Mouse (Mus musculus) monocyte, adult 2 months (primary cell): ENCODE measurements around the gene Pi4k2a.

Source experiments
- DNase-seq, 2 experiments: peaks; one replicate each; pipeline ENCODE4 v3.0.0; 2022; ENCODE audit warnings: low spot score in 2 of 2, low read depth in 1 of 2

Gene Pi4k2a

GRCm38 (mm10) chr19:42130294-42130606, 40.0 kb downstream of the Pi4k2a start:
- no peak for DNase-seq

- DNase-seq: peak in 1 of 2 experiments; percentile 47
Measured at GRCm38 (mm10) chr19:42131101-42131500, 40.8 kb downstream of the Pi4k2a start.

- DNase-seq: no peak
Measured at GRCm38 (mm10) chr19:42135070-42135469, 44.8 kb downstream of the Pi4k2a start.

GRCm38 (mm10) chr19:42136126-42136525, 45.9 kb downstream of the Pi4k2a start:
- DNase-seq: no peak

GRCm38 (mm10) chr19:42137167-42137672, 47.0 kb downstream of the Pi4k2a start:
- no peak for DNase-seq

- DNase-seq: no peak
Measured at GRCm38 (mm10) chr19:42138517-42139285, 48.4 kb downstream of the Pi4k2a start.

- DNase-seq: no peak
Measured at GRCm38 (mm10) chr19:42139724-42140517, 49.7 kb downstream of the Pi4k2a start.

GRCm38 (mm10) chr19:42141998-42142397, 51.7 kb downstream of the Pi4k2a start:
- DNase-seq: no peak

GRCm38 (mm10) chr19:42142757-42143156, 52.5 kb downstream of the Pi4k2a start:
- no peak for DNase-seq

- no peak for DNase-seq
Measured at GRCm38 (mm10) chr19:42144067-42144466, 53.8 kb downstream of the Pi4k2a start.

- peak in 1 of 2 experiments; percentile 66 for DNase-seq
Measured at GRCm38 (mm10) chr19:42144541-42145167, 54.4 kb downstream of the Pi4k2a start.

GRCm38 (mm10) chr19:42145210-42145609, 54.9 kb downstream of the Pi4k2a start:
- DNase-seq: no peak

- no peak for DNase-seq
Measured at GRCm38 (mm10) chr19:42145731-42146130, 55.5 kb downstream of the Pi4k2a start.

GRCm38 (mm10) chr19:42146276-42147010, 56.2 kb downstream of the Pi4k2a start:
- no peak for DNase-seq

- no peak for DNase-seq
Measured at GRCm38 (mm10) chr19:42147170-42147768, 57.0 kb downstream of the Pi4k2a start, which contains the start of gene Marveld1. TSS of gene Marveld1 (plus strand) at chr19:42147400.

- DNase-seq: peak in 1 of 2 experiments; percentile 21
Measured at GRCm38 (mm10) chr19:42147769-42148568, 57.7 kb downstream of the Pi4k2a start.

- no peak for DNase-seq
Measured at GRCm38 (mm10) chr19:42148569-42148860, 58.2 kb downstream of the Pi4k2a start.

- peak in 1 of 2 experiments; percentile 69 for DNase-seq
Measured at GRCm38 (mm10) chr19:42151990-42152389, 61.7 kb downstream of the Pi4k2a start.

GRCm38 (mm10) chr19:42157493-42158237, 67.4 kb downstream of the Pi4k2a start:
- DNase-seq: no peak
